Mouse (Mus musculus): ENCODE results near the gene Shmt2.

Shmt2 gene

DNA sequence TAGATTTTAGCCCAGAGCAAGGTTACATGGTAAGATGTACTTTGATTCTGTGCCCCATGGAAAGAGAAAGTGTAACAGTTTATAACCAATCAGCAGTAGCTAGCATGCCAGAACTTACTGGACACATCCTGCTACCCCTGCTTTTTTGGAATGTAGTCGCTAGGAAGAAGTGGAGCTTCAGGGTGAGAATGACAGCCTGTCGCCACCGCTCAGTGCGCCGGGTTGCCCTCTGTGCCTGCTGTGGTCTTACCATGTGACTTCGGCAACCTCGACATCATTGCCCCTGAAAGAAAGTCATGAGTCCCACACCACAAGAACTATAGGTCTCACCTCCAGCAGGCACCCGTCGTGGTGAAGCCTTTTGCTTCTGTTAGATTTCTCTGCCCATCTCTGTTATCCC lies 49.5 kb downstream of the Shmt2 start:
- DNase-seq, result no peak

GRCm38 (mm10) chr10:127471281-127471988 lies 50.8 kb downstream of the Shmt2 start:
- no peak for DNase-seq

All from kidney, adult 18-20 months (tissue).